Mouse (Mus musculus) kidney, adult 2 months (tissue): ENCODE results near the gene Ube2t.

Source experiments
- CTCF ChIP-seq: fragments of 200-500 bp; conservative IDR thresholded peaks from 2 replicates; pipeline ENCODE4 v1.5.1; 2011; ENCODE audit warnings: low read depth, mild to moderate bottlenecking, control low read depth, low read length, moderate library complexity, mixed read lengths; ENCODE audit not compliant: insufficient read depth, insufficient read length
- POLR2A ChIP-seq: fragments of 200-500 bp; IDR thresholded peaks from one replicate; pipeline ENCODE4 v1.6.1; 2011; ENCODE audit warnings: low read depth, low read length, control low read depth

- TF ChIP-seq CTCF (0 out of 2 replicates have a peak, but pooled peaks have one; percentile 31), POLR2A (peak; percentile 77)
These were observed 6.7 kb upstream of the Ube2t start, which contains the start of gene Ppp1r12b for GRCm38 (mm10) chr1:134955637-134956176.
